In genomic region chr9:108219766-108220379, GRCm38 (mm10) we compare ENCODE assay signal across 18 mouse cellular contexts. TPM values are rescaled to one million over a fixed set of nuclear protein-coding genes. Genes with fewer than 3 reads are reported as not detected.
A peak's percentile ranks its signal among the peaks of the same experiment; 100 is the strongest.
DNase-seq lines count a peak whose midpoint lies in the region; ATAC-seq and TF ChIP-seq lines count a peak whose summit lies in the region.
"Had no signal": no experiment of that assay in that cellular context is flagged by ENCODE, and none has a peak within 500 bp of the region (broad histone marks: within the 10 kb centered on the region; RNA-seq: fewer than 3 reads in every experiment).

No protein-coding gene starts in this region.

- intact Hi-C loops in heart, postnatal 25 days (cut with DNase I) = no loop called here

- H3K36me3 ChIP-seq in liver, postnatal 0 days (replicated peaks; ENCODE audit: insufficient read depth, low read length) = peaks cover 4% of the 10 kb centered on the region

- ATAC-seq in liver, postnatal 0 days = no peak
- ATAC-seq: forebrain, embryonic 14.5 days; intestine, embryonic 16.5 days had no signal

- peaks cover 14% of the 10 kb centered on the region for H3K4me1 ChIP-seq in liver, postnatal 0 days (ENCODE audit: insufficient read depth)

- 85% methylated on average over 12 of the region's 12 CpGs for WGBS in liver, postnatal 0 days (ENCODE audit: insufficient replicate concordance)

- peak; percentile 29 for DNase-seq in adrenal gland, postnatal 10 days
- no peak for DNase-seq in adrenal gland, postnatal 36 days
- peak; percentile 26 to 56 for DNase-seq in heart, adult 9 months (ENCODE audit: low spot score in 2 of 2)
- DNase-seq in heart, postnatal 25 days (ENCODE audit: low spot score) = no peak
- DNase-seq in retina, postnatal 1 day = peak; percentile 45
- no peak for DNase-seq in retina, embryonic 14.5 days (ENCODE audit: low spot score)
- no peak for DNase-seq in c-Kit-positive CD71-positive TER-119-positive erythroid progenitor cells, embryonic 14.5 days (ENCODE audit: low spot score)
- no peak for DNase-seq in liver, postnatal 0 days
- DNase-seq: cerebellum, adult 11 months; layer of hippocampus, postnatal 36 days; left cerebral cortex, postnatal 4 days; lung, postnatal 10 days; thymus, postnatal 4 days had no signal

- no peak overlapping the region for H3K27ac ChIP-seq in liver, postnatal 0 days (ENCODE audit: low read depth)
- H3K27ac ChIP-seq: hindbrain, embryonic 13.5 days; liver, embryonic 14.5 days had no signal

- no peak for TF ChIP-seq EP300 in liver, postnatal 0 days (IDR thresholded peaks at IDR 0.05; ENCODE audit: low read depth)

- no peak for TF ChIP-seq CTCF in liver, postnatal 0 days (IDR thresholded peaks at IDR 0.05; ENCODE audit: low read depth)

- no peaks in the 10 kb centered on the region for H3K9me3 ChIP-seq in liver, postnatal 0 days (ENCODE audit: low read length)
- H3K9me3 ChIP-seq: hindbrain, embryonic 13.5 days had no signal

- no peaks in the 10 kb centered on the region for H3K27me3 ChIP-seq in liver, postnatal 0 days (ENCODE audit: insufficient read depth, low read length)
- H3K27me3 ChIP-seq: CH12.LX; hindbrain, embryonic 13.5 days had no signal

- H3K9ac ChIP-seq in liver, postnatal 0 days (replicated peaks) = no peak overlapping the region
- H3K9ac ChIP-seq: hindbrain, embryonic 13.5 days; liver, embryonic 14.5 days had no signal

- H3K4me2 ChIP-seq in liver, postnatal 0 days (ENCODE audit: low read depth, low read length) = no peak overlapping the region
- H3K4me2 ChIP-seq: hindbrain, embryonic 13.5 days had no signal

- H3K4me3 ChIP-seq in liver, postnatal 0 days (ENCODE audit: low read depth, low read length) = no peak overlapping the region
- H3K4me3 ChIP-seq: hindbrain, embryonic 13.5 days had no signal

RNA-seq across cellular contexts. Expression of gene Bsn, which starts 29.7 kb away (rescaled TPM):
- 1 to 10 TPM; 1.7 to 2.7 TPM for total RNA-seq in adrenal gland, postnatal 10 days (2021)
- total RNA-seq in adrenal gland, postnatal 36 days (2021) = 1 to 10 TPM; 3.2 to 4.3 TPM
- total RNA-seq in heart, postnatal 25 days (2021) = under 1 TPM; 0.03 TPM
- 0.58 and 0.59 TPM in 2 replicates for polyA plus RNA-seq in liver, postnatal 0 days (2015; fragmentation: Nextera tagmentation; extraction: Ambion mirVana)

RNA-seq across cellular contexts. Expression of gene Dag1, which starts 43.9 kb away (rescaled TPM):
- 100 to 1,000 TPM; 168 to 192 TPM for total RNA-seq in adrenal gland, postnatal 10 days (2021)
- total RNA-seq in adrenal gland, postnatal 36 days (2021) = 100 to 1,000 TPM; 142 to 144 TPM
- 100 to 1,000 TPM; 328 to 348 TPM for total RNA-seq in heart, postnatal 25 days (2021)
- polyA plus RNA-seq in liver, postnatal 0 days (2015; fragmentation: Nextera tagmentation; extraction: Ambion mirVana) = 20.0 and 20.8 TPM in 2 replicates

Comparison
In these comparisons a context has a peak if more than half of its experiments do, and no peak if none do; other contexts are left out.
1. DNase-seq: peak in adrenal gland, postnatal 10 days (single experiment), heart, adult 9 months (2 of 2) and retina, postnatal 1 day (single experiment); none in adrenal gland, postnatal 36 days (0 of 2), heart, postnatal 25 days (single experiment), retina, embryonic 14.5 days (single experiment), c-Kit-positive CD71-positive TER-119-positive erythroid progenitor cells, embryonic 14.5 days (single experiment) and liver, postnatal 0 days (single experiment).